Mouse (Mus musculus) forebrain, embryonic 16.5 days (tissue): Measurements from ENCODE around the gene Pla2g5. TPM values are rescaled to one million over a fixed set of nuclear protein-coding genes. Genes with fewer than 3 reads are reported as not detected.
"Not testable (repeated sequence)": the region's sequence is repeated elsewhere in the genome, so short reads cannot be mapped to it uniquely, and the experiment has no call there.

Experiments used
- ATAC-seq: fragments of 200-750 bp; cut with Nextera tagmentation; 2 replicates; pipeline ENCODE4 v1.8.0; 2017; ENCODE audit warnings: mild to moderate bottlenecking, moderate library complexity
- H3K27ac ChIP-seq: fragments of 300-500 bp; sonication (generic); 2 replicates; pipeline ENCODE4 v1.5.1; 2014; ENCODE audit warnings: low read length, control low read depth
- H3K27me3 ChIP-seq: fragments of 300-500 bp; sonication (generic); replicated peaks from 2 replicates; pipeline ENCODE4 v1.6.1; 2014; ENCODE audit warnings: low read length; ENCODE audit not compliant: control insufficient read depth, insufficient read depth
- H3K36me3 ChIP-seq: fragments of 300-500 bp; sonication (generic); 2 replicates; pipeline ENCODE4 v1.6.1; 2014; ENCODE audit not compliant: control insufficient read depth, insufficient read depth
- H3K4me1 ChIP-seq: fragments of 300-500 bp; sonication (generic); replicated peaks from 2 replicates; pipeline ENCODE4 v1.6.1; 2014; ENCODE audit warnings: low read length; ENCODE audit not compliant: control insufficient read depth, insufficient read depth
- H3K4me2 ChIP-seq: fragments of 300-500 bp; sonication (generic); 2 replicates; pipeline ENCODE4 v1.6.1; 2014; ENCODE audit warnings: mild to moderate bottlenecking, low read length, control low read depth
- H3K4me3 ChIP-seq: fragments of 300-500 bp; sonication (generic); replicated peaks from 2 replicates; pipeline ENCODE4 v1.5.1; 2014; ENCODE audit warnings: mild to moderate bottlenecking, low read length, control low read depth
- H3K9ac ChIP-seq: fragments of 300-500 bp; sonication (generic); replicated peaks from 2 replicates; pipeline ENCODE4 v1.6.1; 2014; ENCODE audit warnings: low read depth, low read length, control low read depth
- H3K9me3 ChIP-seq: fragments of 300-500 bp; sonication (generic); 2 replicates; pipeline ENCODE4 v1.6.1; 2016; ENCODE audit warnings: low read length; ENCODE audit not compliant: control insufficient read depth
- WGBS: fragments of 180-500 bp; shearing (Covaris S2); extraction: QIAGEN DNeasy Blood & Tissue Kit; methylation state at CpG from one replicate; pipeline ENCODE4 v1.1.7; 2014; 5-methylcytosine and 5-hydroxymethylcytosine counted together
- polyA plus RNA-seq: library from polyadenylated mRNA; unstranded; fragments of >200 nt; fragmentation: Nextera tagmentation; extraction: Ambion mirVana; gene quantifications from 2 replicates; pipeline ENCODE4 v1.2.1, GENCODE M21; 2015

The Pla2g5 gene
- polyA plus RNA-seq, 1 experiment from 2014 or later: 0.54 TPM

- WGBS: 90% methylated on average over 7 of the region's 7 CpGs
- Histone ChIP-seq H3K4me2 (no peak overlapping the region), H3K27ac (no peak overlapping the region), H3K9ac (no peak overlapping the region), H3K27me3 (0 out of 2 replicates have a peak, but pooled peaks cover 3% of the 10 kb centered on the region), H3K4me1 (peaks cover 6% of the 10 kb centered on the region; the same call in 1 of the 2 replicates), H3K9me3 (no peaks in the 10 kb centered on the region), H3K4me3 (no peak overlapping the region), H3K36me3 (no peaks in the 10 kb centered on the region)
- ATAC-seq: no peak
Observed at GRCm38 (mm10) chr4:138880811-138881584, 17.7 kb upstream of the Pla2g5 start.

- Histone ChIP-seq H3K36me3 (no peaks in the 10 kb centered on the region), H3K4me2 (no peak overlapping the region), H3K9ac (no peak overlapping the region), H3K27ac (no peak overlapping the region), H3K4me3 (no peak overlapping the region), H3K4me1 (peaks cover 6% of the 10 kb centered on the region; the same call in 1 of the 2 replicates), H3K27me3 (0 out of 2 replicates have a peak, but pooled peaks cover 3% of the 10 kb centered on the region), H3K9me3 (no peaks in the 10 kb centered on the region)
- no peak for ATAC-seq
- WGBS: 84% methylated on average over 11 of the region's 11 CpGs
Observed at GRCm38 (mm10) chr4:138879808-138880207, 16.5 kb upstream of the Pla2g5 start.

GRCm38 (mm10) chr4:138878783-138879182, 15.5 kb upstream of the Pla2g5 start:
- WGBS: 73% methylated on average over 8 of the region's 8 CpGs

GRCm38 (mm10) chr4:138877731-138878130, 14.4 kb upstream of the Pla2g5 start, which contains the start of gene Pla2g2e:
TSS of gene Pla2g2e (plus strand) at chr4:138877942.
- 81% methylated on average over 4 of the region's 4 CpGs for WGBS
- Histone ChIP-seq H3K4me1 (peaks cover 6% of the 10 kb centered on the region; the same call in 1 of the 2 replicates), H3K27me3 (0 out of 2 replicates have a peak, but pooled peaks cover 3% of the 10 kb centered on the region), H3K9me3 (no peaks in the 10 kb centered on the region), H3K4me2 (no peak within 1 kb of the TSS), H3K36me3 (no peaks in the 10 kb centered on the region), H3K27ac (no peak within 1 kb of the TSS), H3K4me3 (no peak within 1 kb of the TSS), H3K9ac (no peak within 1 kb of the TSS)
- no peak for ATAC-seq

More at GRCm38 (mm10) chr4:138878783-138879182, 15.5 kb upstream of the Pla2g5 start:
- no peak overlapping the region for H3K4me2 ChIP-seq
- no peak overlapping the region for H3K27ac ChIP-seq
- H3K4me3 ChIP-seq: no peak overlapping the region
- H3K9me3 ChIP-seq: no peaks in the 10 kb centered on the region
- ATAC-seq: no peak
- H3K36me3 ChIP-seq: no peaks in the 10 kb centered on the region
- peaks cover 6% of the 10 kb centered on the region; the same call in 1 of the 2 replicates for H3K4me1 ChIP-seq
- no peak overlapping the region for H3K9ac ChIP-seq
- 0 out of 2 replicates have a peak, but pooled peaks cover 3% of the 10 kb centered on the region for H3K27me3 ChIP-seq

- no peak overlapping the region for H3K4me3 ChIP-seq
- WGBS: 93% methylated on average over 2 of the region's 2 CpGs
- 0 out of 2 replicates have a peak, but pooled peaks cover 2% of the 10 kb centered on the region for H3K9me3 ChIP-seq
- H3K27ac ChIP-seq: no peak overlapping the region
- H3K9ac ChIP-seq: no peak overlapping the region
- ATAC-seq: no peak
- H3K4me2 ChIP-seq: no peak overlapping the region
- no peaks in the 10 kb centered on the region for H3K27me3 ChIP-seq
- H3K4me1 ChIP-seq: no peaks in the 10 kb centered on the region
- H3K36me3 ChIP-seq: no peaks in the 10 kb centered on the region
Observed at GRCm38 (mm10) chr4:138875986-138876385, 12.7 kb upstream of the Pla2g5 start.

GRCm38 (mm10) chr4:138875275-138875674, 12.0 kb upstream of the Pla2g5 start:
- not testable (repeated sequence) for H3K9ac ChIP-seq
- 69% methylated on average over 2 of the region's 2 CpGs for WGBS

DNA sequence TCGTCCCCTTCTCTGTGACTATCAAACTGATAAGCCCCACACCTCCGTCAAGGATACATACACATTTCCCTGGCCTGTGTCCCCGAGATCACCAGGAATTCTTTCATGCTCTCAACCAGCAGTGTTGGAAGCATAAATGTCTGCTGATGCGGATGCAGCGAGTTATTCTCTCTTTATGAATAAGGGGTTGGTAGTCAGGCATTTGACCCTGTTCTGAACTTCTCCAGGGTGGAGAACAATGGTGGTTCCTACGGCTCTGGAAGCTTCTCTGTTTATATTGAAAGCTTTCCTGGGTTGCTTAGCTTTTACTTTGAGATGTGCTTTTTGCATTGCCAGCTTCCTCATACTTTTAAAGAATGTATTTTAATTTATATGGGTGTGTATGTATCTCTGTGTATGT, 10.6 kb upstream of the Pla2g5 start, which contains the start of gene Gm13030:
Gene Gm13030, minus strand, starts transcription at position 101 of the 400 bp plus-strand sequence.
- ATAC-seq: no peak
- 80% methylated on average over 6 of the region's 6 CpGs for WGBS
- H3K27ac ChIP-seq: no peak within 1 kb of the TSS

More at GRCm38 (mm10) chr4:138875275-138875674, 12.0 kb upstream of the Pla2g5 start:
- H3K27me3 ChIP-seq, H3K4me1 ChIP-seq, H3K4me3 ChIP-seq, H3K9me3 ChIP-seq, ATAC-seq, H3K27ac ChIP-seq, H3K4me2 ChIP-seq, H3K36me3 ChIP-seq: not testable (repeated sequence)

DNA sequence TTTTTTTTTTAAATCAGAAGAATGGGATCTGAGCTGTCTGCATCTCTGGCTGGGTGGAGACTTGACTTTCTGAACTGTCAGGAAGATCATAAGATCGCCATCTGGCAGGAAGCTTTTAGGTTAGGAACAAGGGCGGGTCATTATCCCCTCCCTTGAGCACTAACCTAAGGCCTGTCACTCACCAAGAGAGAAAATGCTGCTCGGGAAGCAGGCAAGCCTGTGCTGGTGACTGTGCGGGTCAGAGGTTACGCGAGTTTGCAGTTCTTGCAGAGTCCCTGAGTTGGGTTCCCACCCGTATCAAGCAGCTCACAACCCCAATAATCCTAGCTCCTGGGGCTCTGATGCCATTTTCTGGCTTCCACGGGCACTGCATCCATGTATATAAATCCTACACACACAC, 5.4 kb upstream of the Pla2g5 start:
- no peaks in the 10 kb centered on the region for H3K4me1 ChIP-seq
- 0 out of 2 replicates have a peak, but pooled peaks cover 2% of the 10 kb centered on the region for H3K9me3 ChIP-seq
- WGBS: 63% methylated on average over 8 of the region's 8 CpGs
- no peak overlapping the region for H3K9ac ChIP-seq
- H3K27me3 ChIP-seq: no peaks in the 10 kb centered on the region
- H3K4me2 ChIP-seq: no peak overlapping the region
- no peak for ATAC-seq
- no peaks in the 10 kb centered on the region for H3K36me3 ChIP-seq
- no peak overlapping the region for H3K27ac ChIP-seq
- H3K4me3 ChIP-seq: no peak overlapping the region

More for the DNA sequence above, 10.6 kb upstream of the Pla2g5 start, which contains the start of gene Gm13030:
- Histone ChIP-seq H3K4me2 (no peak within 1 kb of the TSS), H3K4me3 (no peak within 1 kb of the TSS), H3K36me3 (no peaks in the 10 kb centered on the region), H3K9ac (no peak within 1 kb of the TSS), H3K4me1 (no peaks in the 10 kb centered on the region), H3K27me3 (no peaks in the 10 kb centered on the region), H3K9me3 (0 out of 2 replicates have a peak, but pooled peaks cover 2% of the 10 kb centered on the region)

- Histone ChIP-seq H3K27ac (no peak overlapping the region), H3K9ac (no peak overlapping the region), H3K4me2 (no peak overlapping the region), H3K27me3 (no peaks in the 10 kb centered on the region), H3K4me3 (no peak overlapping the region), H3K9me3 (0 out of 2 replicates have a peak, but pooled peaks cover 2% of the 10 kb centered on the region), H3K36me3 (no peaks in the 10 kb centered on the region), H3K4me1 (no peaks in the 10 kb centered on the region)
- 11% methylated on average over 7 of the region's 7 CpGs for WGBS
- ATAC-seq: no peak
Observed at GRCm38 (mm10) chr4:138866413-138866812, 3.1 kb upstream of the Pla2g5 start.
